ENCODE assay signal across 29 mouse cellular contexts in the genomic region with DNA sequence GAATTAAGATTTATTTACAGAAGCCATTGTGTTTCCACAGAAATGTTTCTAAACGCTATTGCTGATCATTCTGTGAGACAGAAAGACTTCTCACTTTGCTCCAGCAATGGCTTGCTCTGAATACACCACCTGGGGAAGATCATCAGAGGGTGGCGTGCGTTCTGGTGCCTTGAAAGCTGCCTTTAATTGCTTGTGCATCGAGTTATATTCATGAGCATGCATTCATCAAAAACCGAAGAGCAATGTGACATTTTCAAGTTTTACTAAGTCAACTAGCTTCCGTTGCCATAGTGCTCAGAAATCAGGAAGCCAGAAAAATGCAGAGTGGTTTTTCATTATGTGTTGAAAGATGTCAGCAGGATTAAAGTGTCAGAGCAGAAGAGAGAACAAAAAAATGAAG.
DNase-seq lines count a peak whose midpoint lies in the region; ATAC-seq and TF ChIP-seq lines count a peak whose summit lies in the region.
"Had no signal": no experiment of that assay in that cellular context is flagged by ENCODE, and none has a peak within 500 bp of the region (broad histone marks: within the 10 kb centered on the region; RNA-seq: fewer than 3 reads in every experiment).

No protein-coding gene starts in this region.

- no peak overlapping the region for H3K9ac ChIP-seq in embryonic facial prominence, embryonic 14.5 days (ENCODE audit: low read depth, low read length)
- H3K9ac ChIP-seq in hindbrain, postnatal 0 days (replicated peaks; ENCODE audit: low read length) = no peak overlapping the region
- H3K9ac ChIP-seq in hindbrain, embryonic 11.5 days (ENCODE audit: low read depth, low read length) = no peak overlapping the region
- H3K9ac ChIP-seq: embryonic facial prominence, embryonic 13.5 days; hindbrain, embryonic 13.5 days; liver, embryonic 15.5 days; midbrain, embryonic 15.5 days; neural tube, embryonic 12.5 days had no signal

- DNase-seq in embryonic facial prominence, embryonic 14.5 days (ENCODE audit: low spot score) = peak; percentile 8
- DNase-seq in embryonic facial prominence, embryonic 10.5 days (ENCODE audit: low spot score) = no peak
- peak; percentile 5 for DNase-seq in hindbrain, postnatal 0 days (ENCODE audit: low spot score)
- DNase-seq in hindbrain, embryonic 11.5 days (ENCODE audit: low spot score) = no peak
- peak; percentile 22 to 36 for DNase-seq in right cerebral cortex, postnatal 10 days (ENCODE audit: low spot score in 2 of 2)
- DNase-seq in right cerebral cortex, postnatal 14 days = no peak
- DNase-seq: adrenal gland, postnatal 10 days; cerebellum, adult 18-20 months; cerebellum, postnatal 10 days; gastrocnemius, adult 2 months; gastrocnemius, postnatal 36 days; heart, adult 18-20 months; heart, postnatal 36 days; kidney, adult 9 months; kidney, postnatal 10 days; layer of hippocampus, adult 9-11 months; lung, postnatal 36 days; right cerebral cortex, adult 18-20 months had no signal

- H3K36me3 ChIP-seq in embryonic facial prominence, embryonic 14.5 days (ENCODE audit: control insufficient read depth, insufficient read depth, low read length) = no peaks in the 10 kb centered on the region
- H3K36me3 ChIP-seq in embryonic facial prominence, embryonic 10.5 days (replicated peaks) = no peaks in the 10 kb centered on the region
- H3K36me3 ChIP-seq in hindbrain, postnatal 0 days (ENCODE audit: insufficient read depth, low read length) = no peaks in the 10 kb centered on the region
- H3K36me3 ChIP-seq in hindbrain, embryonic 11.5 days (ENCODE audit: control insufficient read depth, insufficient read depth, low read length) = no peaks in the 10 kb centered on the region
- H3K36me3 ChIP-seq: embryonic facial prominence, embryonic 13.5 days; hindbrain, embryonic 13.5 days; liver, embryonic 15.5 days; midbrain, embryonic 15.5 days; neural tube, embryonic 12.5 days had no signal

- no peak for TF ChIP-seq CTCF in hindbrain, postnatal 0 days (IDR thresholded peaks at IDR 0.05; ENCODE audit: low read depth)

- no peak for ATAC-seq in embryonic facial prominence, embryonic 14.5 days (ENCODE audit: low read depth)
- ATAC-seq in hindbrain, postnatal 0 days = no peak
- ATAC-seq in hindbrain, embryonic 11.5 days (ENCODE audit: low FRiP score) = no peak
- ATAC-seq in erythroid progenitor cell, adult 5-6 weeks (replicated peaks; ENCODE audit: low FRiP score, poor library complexity, severe bottlenecking) = no peak
- ATAC-seq: intestine, postnatal 0 days; midbrain, embryonic 15.5 days; Patski had no signal

- H3K27me3 ChIP-seq in embryonic facial prominence, embryonic 14.5 days (replicated peaks; ENCODE audit: control insufficient read depth, insufficient read depth, low read length) = no peaks in the 10 kb centered on the region
- no peaks in the 10 kb centered on the region for H3K27me3 ChIP-seq in embryonic facial prominence, embryonic 10.5 days (replicated peaks; ENCODE audit: low read depth, poor library complexity, severe bottlenecking)
- no peaks in the 10 kb centered on the region for H3K27me3 ChIP-seq in hindbrain, postnatal 0 days (ENCODE audit: insufficient read depth, low read length)
- H3K27me3 ChIP-seq in hindbrain, embryonic 11.5 days (ENCODE audit: control insufficient read depth, insufficient read depth, low read length) = no peaks in the 10 kb centered on the region
- H3K27me3 ChIP-seq: embryonic facial prominence, embryonic 13.5 days; hindbrain, embryonic 13.5 days; liver, embryonic 15.5 days; midbrain, embryonic 15.5 days; neural tube, embryonic 12.5 days; Patski had no signal

- 55% methylated on average over 6 of the region's 6 CpGs for WGBS in embryonic facial prominence, embryonic 14.5 days
- 79% methylated on average over 6 of the region's 6 CpGs for WGBS in embryonic facial prominence, embryonic 10.5 days
- 31% methylated on average over 6 of the region's 6 CpGs for WGBS in hindbrain, postnatal 0 days
- WGBS in hindbrain, embryonic 11.5 days = 52% methylated on average over 6 of the region's 6 CpGs

- no peak overlapping the region for H3K4me3 ChIP-seq in embryonic facial prominence, embryonic 14.5 days (ENCODE audit: low read depth, low read length)
- H3K4me3 ChIP-seq in embryonic facial prominence, embryonic 10.5 days = no peak overlapping the region
- H3K4me3 ChIP-seq in hindbrain, postnatal 0 days (ENCODE audit: low read length) = no peak overlapping the region
- H3K4me3 ChIP-seq in hindbrain, embryonic 11.5 days (ENCODE audit: low read depth, low read length) = no peak overlapping the region
- H3K4me3 ChIP-seq: embryonic facial prominence, embryonic 13.5 days; erythroblast, embryonic 14.5 days; gastrocnemius, adult 2 months; hindbrain, embryonic 13.5 days; liver, embryonic 15.5 days; midbrain, embryonic 15.5 days; myocyte; neural tube, embryonic 12.5 days had no signal

- no peak overlapping the region for H3K4me2 ChIP-seq in embryonic facial prominence, embryonic 14.5 days (ENCODE audit: low read depth, low read length)
- H3K4me2 ChIP-seq in hindbrain, postnatal 0 days (ENCODE audit: low read depth, low read length) = no peak overlapping the region
- no peak overlapping the region for H3K4me2 ChIP-seq in hindbrain, embryonic 11.5 days (replicated peaks; ENCODE audit: low read depth, low read length)
- H3K4me2 ChIP-seq: embryonic facial prominence, embryonic 13.5 days; heart, embryonic 11.5 days; hindbrain, embryonic 13.5 days; liver, embryonic 15.5 days; midbrain, embryonic 15.5 days; neural tube, embryonic 12.5 days had no signal

- H3K4me1 ChIP-seq in embryonic facial prominence, embryonic 14.5 days (ENCODE audit: control insufficient read depth, insufficient read depth, low read length) = no peaks in the 10 kb centered on the region; the same call in 1 of the 2 replicates
- H3K4me1 ChIP-seq in embryonic facial prominence, embryonic 10.5 days = peaks cover 4% of the 10 kb centered on the region; the same call in 1 of the 2 replicates
- no peaks in the 10 kb centered on the region for H3K4me1 ChIP-seq in hindbrain, postnatal 0 days (ENCODE audit: insufficient read depth, low read length)
- no peaks in the 10 kb centered on the region for H3K4me1 ChIP-seq in hindbrain, embryonic 11.5 days (replicated peaks; ENCODE audit: control insufficient read depth, insufficient read depth, low read length)
- H3K4me1 ChIP-seq: embryonic facial prominence, embryonic 13.5 days; hindbrain, embryonic 13.5 days; liver, embryonic 15.5 days; midbrain, embryonic 15.5 days had no signal

- H3K27ac ChIP-seq in embryonic facial prominence, embryonic 14.5 days (replicated peaks; ENCODE audit: low read depth, low read length) = no peak overlapping the region
- H3K27ac ChIP-seq in embryonic facial prominence, embryonic 10.5 days (replicated peaks) = no peak overlapping the region
- no peak overlapping the region for H3K27ac ChIP-seq in hindbrain, postnatal 0 days
- no peak overlapping the region for H3K27ac ChIP-seq in hindbrain, embryonic 11.5 days (ENCODE audit: low read depth, low read length)
- H3K27ac ChIP-seq: embryonic facial prominence, embryonic 13.5 days; gastrocnemius, adult 2 months; hindbrain, embryonic 13.5 days; liver, embryonic 15.5 days; midbrain, embryonic 15.5 days; neural tube, embryonic 12.5 days had no signal

- H3K9me3 ChIP-seq in embryonic facial prominence, embryonic 14.5 days (ENCODE audit: control insufficient read depth, low read length) = no peaks in the 10 kb centered on the region
- no peaks in the 10 kb centered on the region for H3K9me3 ChIP-seq in embryonic facial prominence, embryonic 10.5 days
- H3K9me3 ChIP-seq in hindbrain, postnatal 0 days (ENCODE audit: low read length) = no peaks in the 10 kb centered on the region
- no peaks in the 10 kb centered on the region for H3K9me3 ChIP-seq in hindbrain, embryonic 11.5 days (ENCODE audit: control insufficient read depth, low read length)
- H3K9me3 ChIP-seq: embryonic facial prominence, embryonic 13.5 days; hindbrain, embryonic 13.5 days; liver, embryonic 15.5 days; midbrain, embryonic 15.5 days; neural tube, embryonic 12.5 days had no signal

Comparison
In these comparisons a context has a peak if more than half of its experiments do, and no peak if none do; other contexts are left out.
1. DNase-seq: peak in embryonic facial prominence, embryonic 14.5 days (single experiment), hindbrain, postnatal 0 days (single experiment) and right cerebral cortex, postnatal 10 days (2 of 2); none in embryonic facial prominence, embryonic 10.5 days (single experiment), hindbrain, embryonic 11.5 days (single experiment) and right cerebral cortex, postnatal 14 days (single experiment).